Mouse (Mus musculus): ENCODE measurements at regions not wholly inside any gene's neighbourhood (a gene's known extent, or its start where the extent isn't known, plus 50 kb on each side); places are given as distances from the start of the nearest gene placed in this dataset.
A peak's percentile ranks its signal among the peaks of the same experiment; 100 is the strongest.

- ATAC-seq (ENCODE audit: low FRiP score): no peak
- no peak overlapping the region for H3K4me3 ChIP-seq (replicated peaks; ENCODE audit: low read length)
- H3K9me3 ChIP-seq (ENCODE audit: control insufficient read depth, low read length): no peaks in the 10 kb centered on the region
- no peaks in the 10 kb centered on the region for H3K27me3 ChIP-seq (ENCODE audit: control insufficient read depth, insufficient read depth, low read length)
- H3K4me2 ChIP-seq (replicated peaks): no peak overlapping the region
- no peak overlapping the region for H3K9ac ChIP-seq
- no peaks in the 10 kb centered on the region for H3K4me1 ChIP-seq (replicated peaks; ENCODE audit: control insufficient read depth, insufficient read depth, low read length)
- peak; percentile 87 for DNase-seq (ENCODE audit: low spot score)
- no peak overlapping the region for H3K27ac ChIP-seq
- no peaks in the 10 kb centered on the region for H3K36me3 ChIP-seq (replicated peaks; ENCODE audit: control insufficient read depth, insufficient read depth)
These were observed 76.0 kb upstream of the Ano5 start for GRCm38 (mm10) chr7:51434865-51435264.

GRCm38 (mm10) chr7:51454989-51455692 lies 55.7 kb upstream of the Ano5 start:
- Histone ChIP-seq H3K4me2 (replicated peaks) (no peak overlapping the region), H3K9me3 (ENCODE audit: control insufficient read depth, low read length) (no peaks in the 10 kb centered on the region), H3K4me3 (replicated peaks; ENCODE audit: low read length) (no peak overlapping the region), H3K27ac (no peak overlapping the region), H3K36me3 (replicated peaks; ENCODE audit: control insufficient read depth, insufficient read depth) (no peaks in the 10 kb centered on the region), H3K9ac (no peak overlapping the region), H3K27me3 (ENCODE audit: control insufficient read depth, insufficient read depth, low read length) (no peaks in the 10 kb centered on the region), H3K4me1 (replicated peaks; ENCODE audit: control insufficient read depth, insufficient read depth, low read length) (no peaks in the 10 kb centered on the region)
- DNase-seq (ENCODE audit: low spot score) (no peak), ATAC-seq (ENCODE audit: low FRiP score) (no peak)
- WGBS: 79% methylated on average over 2 of the region's 2 CpGs

GRCm38 (mm10) chr7:51458757-51459156 lies 52.1 kb upstream of the Ano5 start:
- WGBS: 88% methylated on average over 1 of the region's 1 CpGs
- no peak overlapping the region for H3K4me3 ChIP-seq (replicated peaks; ENCODE audit: low read length)
- H3K27ac ChIP-seq: no peak overlapping the region
- H3K4me1 ChIP-seq (replicated peaks; ENCODE audit: control insufficient read depth, insufficient read depth, low read length): no peaks in the 10 kb centered on the region
- ATAC-seq (ENCODE audit: low FRiP score): no peak
- DNase-seq (ENCODE audit: low spot score): no peak
- H3K36me3 ChIP-seq (replicated peaks; ENCODE audit: control insufficient read depth, insufficient read depth): no peaks in the 10 kb centered on the region
- H3K4me2 ChIP-seq (replicated peaks): no peak overlapping the region
- H3K27me3 ChIP-seq (ENCODE audit: control insufficient read depth, insufficient read depth, low read length): no peaks in the 10 kb centered on the region
- H3K9ac ChIP-seq: no peak overlapping the region
- H3K9me3 ChIP-seq (ENCODE audit: control insufficient read depth, low read length): no peaks in the 10 kb centered on the region

All from hindbrain, embryonic 14.5 days (tissue).